Mouse (Mus musculus): ENCODE measurements around the gene H1f0.

GRCm38 (mm10) chr15:79027291-79028205 lies 702 bp upstream of the H1f0 start:
- TF ChIP-seq GATA1 (IDR thresholded peaks at IDR 0.05; ENCODE audit: low read length) (no peak), TAL1 (IDR thresholded peaks at IDR 0.05; ENCODE audit: low read length) (no peak)

All from erythroblast, embryonic 14.5 days (primary cell).